Mouse (Mus musculus) liver, postnatal 0 days (tissue): ENCODE measurements around the gene Psma1. TPM values are rescaled to one million over a fixed set of nuclear protein-coding genes. Genes with fewer than 3 reads are reported as not detected.

Experiments
- ATAC-seq: fragments of 200-750 bp; cut with Nextera tagmentation; 2 replicates; pipeline ENCODE4 v1.8.0; 2017; ENCODE audit warnings: mild to moderate bottlenecking, moderate library complexity
- DNase-seq: peaks from one replicate; pipeline ENCODE4 v3.0.0-alpha.2; 2016
- H3K27ac ChIP-seq: fragments of 300-500 bp; sonication (generic); 2 replicates; pipeline ENCODE4 v1.5.1; 2014; ENCODE audit warnings: antibody characterized with exemption, moderate library complexity, mild to moderate bottlenecking, low read depth
- H3K27me3 ChIP-seq: fragments of 300-500 bp; sonication (generic); 2 replicates; pipeline ENCODE4 v1.6.1; 2014; ENCODE audit warnings: low read length, control low read depth, mixed read lengths; ENCODE audit not compliant: insufficient read depth
- H3K36me3 ChIP-seq: fragments of 300-500 bp; sonication (generic); replicated peaks from 2 replicates; pipeline ENCODE4 v1.6.1; 2014; ENCODE audit warnings: mild to moderate bottlenecking, control low read depth, low read length, moderate library complexity, mixed read lengths; ENCODE audit not compliant: insufficient read depth
- H3K4me1 ChIP-seq: fragments of 300-500 bp; sonication (generic); 2 replicates; pipeline ENCODE4 v1.6.1; 2014; ENCODE audit warnings: antibody characterized with exemption, mild to moderate bottlenecking, control low read depth; ENCODE audit not compliant: insufficient read depth
- H3K4me2 ChIP-seq: fragments of 300-500 bp; sonication (generic); 2 replicates; pipeline ENCODE4 v1.6.1; 2014; ENCODE audit warnings: low read depth, mild to moderate bottlenecking, low read length, moderate library complexity, mixed read lengths
- H3K4me3 ChIP-seq: fragments of 300-500 bp; sonication (generic); 2 replicates; pipeline ENCODE4 v1.5.1; 2014; ENCODE audit warnings: low read depth, low read length
- H3K9ac ChIP-seq: fragments of 300-500 bp; sonication (generic); replicated peaks from 2 replicates; pipeline ENCODE4 v1.6.1; 2014; ENCODE audit warnings: mild to moderate bottlenecking, moderate library complexity
- H3K9me3 ChIP-seq: fragments of 300-500 bp; sonication (generic); 2 replicates; pipeline ENCODE4 v1.6.1; 2016; ENCODE audit warnings: mild to moderate bottlenecking, control low read depth, low read length, mixed read lengths
- CTCF ChIP-seq: sonication (generic); IDR thresholded peaks from 2 replicates; pipeline ENCODE4 v1.5.1; 2016; ENCODE audit warnings: antibody characterized with exemption, low read depth
- EP300 ChIP-seq: IDR thresholded peaks from 2 replicates; pipeline ENCODE4 v1.6.1; 2016; ENCODE audit warnings: antibody characterized with exemption, low read depth, mild to moderate bottlenecking
- WGBS: fragments of 180-500 bp; shearing (Covaris S2); extraction: QIAGEN DNeasy Blood & Tissue Kit; methylation state at CpG from one replicate; pipeline ENCODE4 v1.1.7; 2014; ENCODE audit not compliant: insufficient replicate concordance; 5-methylcytosine and 5-hydroxymethylcytosine counted together
- polyA plus RNA-seq: library from polyadenylated mRNA; unstranded; fragments of >200 nt; fragmentation: Nextera tagmentation; extraction: Ambion mirVana; gene quantifications from 2 replicates; pipeline ENCODE4 v1.2.1, GENCODE M21; 2015

The Psma1 gene
- polyA plus RNA-seq, 1 experiment from 2014 or later, result 170 TPM

DNA sequence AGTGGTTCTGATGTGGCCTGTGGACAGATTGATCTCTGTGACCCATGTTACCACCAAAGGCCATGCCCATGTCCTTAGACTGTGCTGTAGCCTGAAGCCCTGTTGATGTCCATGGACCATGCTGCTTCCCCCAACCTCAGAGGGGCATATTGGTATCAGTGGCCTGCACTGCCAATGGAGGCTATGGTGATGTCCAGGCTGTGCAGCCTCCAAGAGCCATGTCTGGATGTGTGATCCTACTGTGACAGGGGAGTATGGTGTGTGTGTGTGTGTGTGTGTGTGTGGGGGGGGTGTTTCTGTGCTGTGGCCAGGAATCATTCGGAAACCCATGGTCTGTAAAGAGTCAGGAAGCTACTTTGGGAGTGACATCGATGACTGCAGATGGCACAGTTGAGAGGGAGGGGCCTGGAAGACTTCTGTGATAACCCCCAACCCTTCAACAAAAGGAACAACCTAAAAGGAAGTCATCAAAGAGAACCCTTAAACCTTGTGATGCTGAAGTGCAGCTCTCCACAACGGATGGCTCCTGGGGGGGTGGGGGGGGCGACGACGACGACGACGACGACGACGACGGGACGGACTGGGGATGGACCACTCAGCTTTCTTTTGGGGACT is 8.5 kb upstream of the Psma1 start:
- H3K4me1 ChIP-seq, result no peaks in the 10 kb centered on the region
- no peak overlapping the region for H3K4me3 ChIP-seq
- H3K27me3 ChIP-seq, result no peaks in the 10 kb centered on the region
- ATAC-seq (no peak), DNase-seq (no peak)
- no peaks in the 10 kb centered on the region for H3K9me3 ChIP-seq
- 90% methylated on average over 14 of the region's 14 CpGs for WGBS
- H3K36me3 ChIP-seq, result no peaks in the 10 kb centered on the region
- no peak overlapping the region for H3K27ac ChIP-seq
- TF ChIP-seq EP300 (no peak), CTCF (no peak)
- H3K4me2 ChIP-seq, result no peak overlapping the region
- no peak overlapping the region for H3K9ac ChIP-seq

DNA sequence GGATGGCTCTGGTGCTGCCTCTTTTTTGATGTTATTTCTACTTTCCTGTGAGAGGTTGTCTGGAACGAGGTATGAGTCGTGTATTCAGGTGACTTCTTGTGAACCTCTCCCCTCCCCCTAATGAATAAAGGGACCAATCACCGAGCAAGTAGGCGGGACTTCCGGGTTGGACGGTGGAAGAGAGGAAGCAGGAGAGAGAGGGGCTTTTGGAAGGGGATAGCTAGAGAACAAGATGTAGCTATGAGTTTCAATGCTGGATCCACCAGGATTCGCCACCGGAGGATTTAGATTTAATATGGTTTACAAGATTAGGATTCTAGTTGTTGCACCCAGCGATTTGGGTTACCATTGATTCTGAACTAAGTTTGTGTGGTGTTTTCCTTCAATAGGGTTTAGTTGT is 7.1 kb upstream of the Psma1 start:
- Histone ChIP-seq H3K4me3 (no peak overlapping the region), H3K9ac (no peak overlapping the region), H3K4me1 (no peaks in the 10 kb centered on the region), H3K9me3 (no peaks in the 10 kb centered on the region), H3K27me3 (no peaks in the 10 kb centered on the region), H3K4me2 (no peak overlapping the region), H3K36me3 (no peaks in the 10 kb centered on the region), H3K27ac (no peak overlapping the region)
- 71% methylated on average over 9 of the region's 9 CpGs for WGBS
- TF ChIP-seq EP300 (no peak), CTCF (no peak)
- ATAC-seq (no peak), DNase-seq (no peak)

DNA sequence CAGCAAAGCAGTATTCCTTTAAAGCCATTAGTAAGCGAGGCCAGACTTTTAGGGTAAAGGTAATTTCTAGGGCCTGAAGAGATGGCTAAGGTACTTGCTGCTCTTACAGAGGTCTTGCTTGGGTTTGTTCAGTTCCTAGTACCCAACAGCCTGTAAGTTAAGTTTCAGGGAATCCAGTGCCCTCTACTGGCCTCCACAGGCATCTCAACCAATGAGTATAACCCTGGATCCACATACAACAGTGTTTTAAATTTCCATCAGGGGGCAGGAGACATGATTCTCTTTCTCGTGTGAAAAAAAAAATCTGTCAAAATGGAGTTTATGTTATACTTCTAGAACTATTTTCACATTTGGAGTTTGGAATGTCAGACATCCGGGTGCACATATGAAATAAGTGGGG is 5.8 kb upstream of the Psma1 start:
- Histone ChIP-seq H3K9ac (no peak overlapping the region), H3K36me3 (no peaks in the 10 kb centered on the region), H3K4me2 (no peak overlapping the region), H3K27me3 (no peaks in the 10 kb centered on the region), H3K27ac (no peak overlapping the region), H3K4me3 (no peak overlapping the region), H3K9me3 (no peaks in the 10 kb centered on the region), H3K4me1 (no peaks in the 10 kb centered on the region)
- peak; percentile 81 for TF ChIP-seq CTCF
- TF ChIP-seq EP300, result no peak
- ATAC-seq, result peak; percentile 70
- WGBS, result 53% methylated on average over 3 of the region's 3 CpGs
- peak; percentile 62 for DNase-seq

DNA sequence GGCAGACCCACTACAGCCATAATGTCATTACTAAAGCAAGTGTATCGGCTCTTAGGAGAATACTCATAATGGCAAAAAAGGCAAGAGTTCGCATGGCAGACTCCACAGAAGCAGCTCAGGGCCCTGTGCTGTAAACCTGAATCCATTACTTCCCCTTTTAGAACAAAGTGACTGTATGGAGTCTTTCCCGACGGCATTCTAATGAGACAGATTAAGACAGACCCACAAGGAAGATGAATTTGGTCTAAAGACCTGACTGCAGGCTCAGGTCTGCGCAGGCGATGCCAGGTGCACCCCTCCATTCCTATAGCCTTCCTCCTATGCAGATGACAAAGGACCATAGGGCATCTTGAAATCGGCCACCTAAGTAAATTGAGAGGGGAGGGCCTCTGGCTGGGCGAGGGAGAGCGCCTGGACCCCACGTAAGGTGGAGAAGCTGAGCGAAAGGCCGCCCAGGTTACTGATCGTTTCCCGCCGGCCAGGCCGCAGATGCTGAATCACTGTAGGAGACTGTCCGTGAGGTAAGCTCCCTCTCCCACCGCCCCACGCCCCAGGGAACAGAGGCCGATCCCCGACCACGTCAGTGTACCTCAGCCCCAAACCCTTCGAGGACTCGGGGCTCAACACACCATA is 430 bp downstream of the Psma1 start:
- Histone ChIP-seq H3K9ac (peak overlapping the region; percentile 89), H3K27me3 (no peaks in the 10 kb centered on the region), H3K4me1 (peaks cover 10% of the 10 kb centered on the region), H3K4me3 (peak overlapping the region; percentile 85), H3K36me3 (peaks cover 30% of the 10 kb centered on the region), H3K4me2 (peak overlapping the region; percentile 87), H3K27ac (peak overlapping the region; percentile 73), H3K9me3 (no peaks in the 10 kb centered on the region)
- ATAC-seq (peak; percentile 80), DNase-seq (no peak)
- WGBS, result under 1% methylated on average over 24 of the region's 24 CpGs
- no peak for TF ChIP-seq CTCF
- TF ChIP-seq EP300, result no peak; the same call in 1 of the 2 replicates

DNA sequence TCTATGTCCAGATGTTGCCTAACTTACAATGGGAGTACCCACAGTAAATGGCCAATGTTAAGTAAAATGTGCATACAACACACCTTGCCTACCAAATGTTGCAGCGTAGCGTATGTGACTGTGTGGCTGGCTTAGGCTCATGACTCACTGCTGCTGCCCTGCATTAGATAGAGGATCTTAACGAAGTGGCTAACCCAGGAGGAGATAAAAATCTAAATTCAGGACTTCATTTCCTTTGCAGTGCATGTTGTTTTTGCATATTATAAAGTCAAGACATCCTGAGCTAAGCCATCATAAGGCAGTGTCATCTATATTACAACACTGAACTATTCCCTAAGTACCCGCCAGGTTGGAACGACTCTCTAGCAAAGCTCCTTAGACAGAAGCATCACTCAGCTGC is 7.5 kb downstream of the Psma1 start:
- WGBS, result 93% methylated on average over 5 of the region's 5 CpGs
- no peak overlapping the region for H3K4me2 ChIP-seq
- H3K36me3 ChIP-seq, result peaks cover 87% of the 10 kb centered on the region
- H3K9ac ChIP-seq, result no peak overlapping the region
- TF ChIP-seq EP300 (no peak), CTCF (no peak)
- H3K9me3 ChIP-seq, result no peaks in the 10 kb centered on the region
- H3K27ac ChIP-seq, result no peak overlapping the region
- DNase-seq (no peak), ATAC-seq (no peak)
- H3K4me1 ChIP-seq, result no peaks in the 10 kb centered on the region
- H3K4me3 ChIP-seq, result no peak overlapping the region
- H3K27me3 ChIP-seq, result no peaks in the 10 kb centered on the region

DNA sequence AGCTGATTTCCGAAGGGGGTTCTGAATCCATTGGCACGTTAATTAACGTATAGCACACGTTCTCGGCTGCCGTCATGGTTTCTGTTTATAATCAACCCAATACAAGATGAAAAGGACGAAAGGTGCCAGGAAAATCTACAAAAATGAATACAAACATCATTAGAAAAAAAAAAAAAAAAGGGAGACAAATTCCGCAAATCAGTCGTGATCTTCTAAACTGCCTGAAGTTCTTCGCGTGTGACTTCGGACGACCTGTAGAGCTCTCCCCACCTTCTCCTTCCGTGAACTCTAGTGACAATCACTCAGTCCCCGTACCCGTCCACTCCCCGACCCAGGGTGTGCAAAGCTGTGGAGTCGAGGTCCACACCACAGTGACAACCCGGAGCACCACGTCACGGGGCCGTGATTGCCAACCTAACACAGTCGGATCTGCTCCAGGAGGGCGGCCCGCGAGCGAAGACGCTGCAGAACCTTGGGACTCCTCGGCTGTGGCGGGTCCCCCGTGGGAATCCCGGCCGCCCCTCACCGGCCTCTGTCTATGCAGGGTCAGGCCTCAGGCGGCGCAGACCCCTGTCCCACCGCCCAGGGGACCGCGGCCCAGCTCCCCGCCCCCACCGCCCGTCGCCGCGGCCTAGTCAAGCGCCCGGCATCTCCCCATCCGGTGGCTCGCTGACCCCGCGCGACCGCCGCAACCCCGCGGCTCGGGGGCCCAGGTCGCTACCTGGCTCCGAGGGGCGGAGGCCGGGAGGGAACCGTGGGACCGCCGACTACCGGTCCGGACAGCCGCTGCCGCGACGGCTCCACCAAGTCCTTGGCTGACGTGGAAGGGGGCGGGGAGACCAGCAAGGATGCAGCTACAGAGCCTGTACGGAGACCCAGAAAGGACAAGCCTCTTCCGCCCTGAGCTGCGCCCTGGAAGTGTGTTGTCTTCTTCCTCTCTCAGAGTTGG is 21.8 kb downstream of the Psma1 start, which contains the start of gene Copb1:
Gene Copb1, minus strand, starts transcription at position 827 of the 949 bp plus-strand sequence.
- peak within 1 kb of the TSS; percentile 80 for H3K4me2 ChIP-seq
- ATAC-seq, result peak; percentile 99
- H3K9ac ChIP-seq, result peak within 1 kb of the TSS; percentile 95
- peaks cover 16% of the 10 kb centered on the region for H3K36me3 ChIP-seq
- TF ChIP-seq EP300 (no peak), CTCF (0 out of 2 replicates have a peak, but pooled peaks have one; percentile 7)
- peaks cover 5% of the 10 kb centered on the region; the same call in 1 of the 2 replicates for H3K4me1 ChIP-seq
- no peaks in the 10 kb centered on the region for H3K9me3 ChIP-seq
- WGBS, result 2% methylated on average over 65 of the region's 75 CpGs
- DNase-seq, result peak; percentile 94
- peak within 1 kb of the TSS; percentile 96 for H3K4me3 ChIP-seq
- peak within 1 kb of the TSS; percentile 80 for H3K27ac ChIP-seq
- H3K27me3 ChIP-seq, result no peaks in the 10 kb centered on the region
